Mouse (Mus musculus): ENCODE results near the gene AI481877. TPM values are rescaled to one million over a fixed set of nuclear protein-coding genes. Genes with fewer than 3 reads are reported as not detected.

Gene AI481877
- total RNA-seq, 2 experiments from 2014 or later, result not detected

GRCm38 (mm10) chr4:59034918-59035785 lies 103.6 kb downstream of the AI481877 start, which contains the start of gene Gng10:
Gene Gng10, plus strand, starts transcription at chr4:59035088.
- DNase-seq (ENCODE audit: low spot score in 2 of 2), result peak; percentile 62 to 79

- no peak for DNase-seq (ENCODE audit: low spot score in 2 of 2)
These were observed 104.4 kb downstream of the AI481877 start for GRCm38 (mm10) chr4:59034325-59034917.

- no peak for DNase-seq (ENCODE audit: low spot score in 2 of 2)
These were observed 121.9 kb downstream of the AI481877 start for GRCm38 (mm10) chr4:59016922-59017321.

- DNase-seq (ENCODE audit: low spot score in 2 of 2), result no peak
These were observed 123.6 kb downstream of the AI481877 start for GRCm38 (mm10) chr4:59015181-59015580.

GRCm38 (mm10) chr4:59011446-59011845 lies 127.3 kb downstream of the AI481877 start:
- DNase-seq (ENCODE audit: low spot score in 2 of 2), result no peak

- no peak for DNase-seq (ENCODE audit: low spot score in 2 of 2)
These were observed 129.1 kb downstream of the AI481877 start for GRCm38 (mm10) chr4:59009696-59010095.

GRCm38 (mm10) chr4:59009186-59009585 lies 129.6 kb downstream of the AI481877 start:
- DNase-seq (ENCODE audit: low spot score in 2 of 2), result no peak

- DNase-seq (ENCODE audit: low spot score in 2 of 2), result no peak
These were observed 130.8 kb downstream of the AI481877 start for GRCm38 (mm10) chr4:59007974-59008373.

GRCm38 (mm10) chr4:59007016-59007415 lies 131.8 kb downstream of the AI481877 start:
- no peak for DNase-seq (ENCODE audit: low spot score in 2 of 2)

GRCm38 (mm10) chr4:59006211-59006610 lies 132.6 kb downstream of the AI481877 start:
- DNase-seq (ENCODE audit: low spot score in 2 of 2), result no peak

GRCm38 (mm10) chr4:59003806-59004200 lies 135.0 kb downstream of the AI481877 start:
- no peak for DNase-seq (ENCODE audit: low spot score in 2 of 2)

- DNase-seq (ENCODE audit: low spot score in 2 of 2), result peak; percentile 87 to 92
These were observed 135.6 kb downstream of the AI481877 start, which contains the start of gene Gm20503 for GRCm38 (mm10) chr4:59002948-59003805. Gene Gm20503, plus strand, starts transcription at chr4:59003210.

GRCm38 (mm10) chr4:59000614-59001013 lies 138.2 kb downstream of the AI481877 start:
- no peak for DNase-seq (ENCODE audit: low spot score in 2 of 2)

GRCm38 (mm10) chr4:58999686-59000085 lies 139.1 kb downstream of the AI481877 start:
- peak; percentile 74 to 85 for DNase-seq (ENCODE audit: low spot score in 2 of 2)

- no peak for DNase-seq (ENCODE audit: low spot score in 2 of 2)
These were observed 140.1 kb downstream of the AI481877 start for GRCm38 (mm10) chr4:58998688-58999087.

GRCm38 (mm10) chr4:58997081-58997480 lies 141.7 kb downstream of the AI481877 start:
- DNase-seq (ENCODE audit: low spot score in 2 of 2), result no peak

GRCm38 (mm10) chr4:58995251-58995693 lies 143.5 kb downstream of the AI481877 start:
- no peak for DNase-seq (ENCODE audit: low spot score in 2 of 2)

GRCm38 (mm10) chr4:58994762-58995161 lies 144.0 kb downstream of the AI481877 start, which contains the start of gene Dnajc25:
Gene Dnajc25, plus strand, starts transcription at chr4:58995062.
- DNase-seq (ENCODE audit: low spot score in 2 of 2), result no peak

Data from layer of hippocampus, postnatal 14 days (tissue).